Mouse (Mus musculus): ENCODE data around the gene Gjb1.
"Not testable (repeated sequence)": the region's sequence is repeated elsewhere in the genome, so short reads cannot be mapped to it uniquely, and the experiment has no call there.

The Gjb1 gene

GRCm38 (mm10) chrX:101376190-101376968 is at the start of gene Gjb1:
Gene Gjb1, plus strand, starts transcription at chrX:101376378.
- no peak for DNase-seq (ENCODE audit: low spot score)

- peak; percentile 54 for DNase-seq (ENCODE audit: low spot score)
Measured at GRCm38 (mm10) chrX:101329372-101330028, 46.7 kb upstream of the Gjb1 start.

GRCm38 (mm10) chrX:101332031-101332374 is 44.2 kb upstream of the Gjb1 start:
- no peak for DNase-seq (ENCODE audit: low spot score)

- peak; percentile 78 for DNase-seq (ENCODE audit: low spot score)
Measured at GRCm38 (mm10) chrX:101332375-101333211, 43.6 kb upstream of the Gjb1 start.

- no peak for DNase-seq (ENCODE audit: low spot score)
Measured at GRCm38 (mm10) chrX:101334606-101335005, 41.6 kb upstream of the Gjb1 start.

GRCm38 (mm10) chrX:101338666-101339065 is 37.5 kb upstream of the Gjb1 start:
- no peak for DNase-seq (ENCODE audit: low spot score)

GRCm38 (mm10) chrX:101342837-101343236 is 33.3 kb upstream of the Gjb1 start:
- DNase-seq (ENCODE audit: low spot score), result not testable (repeated sequence)

GRCm38 (mm10) chrX:101345456-101345855 is 30.7 kb upstream of the Gjb1 start:
- no peak for DNase-seq (ENCODE audit: low spot score)

- no peak for DNase-seq (ENCODE audit: low spot score)
Measured at GRCm38 (mm10) chrX:101346475-101346874, 29.7 kb upstream of the Gjb1 start.

- no peak for DNase-seq (ENCODE audit: low spot score)
Measured at GRCm38 (mm10) chrX:101351188-101351587, 25.0 kb upstream of the Gjb1 start.

GRCm38 (mm10) chrX:101358902-101359301 is 17.3 kb upstream of the Gjb1 start:
- not testable (repeated sequence) for DNase-seq (ENCODE audit: low spot score)

GRCm38 (mm10) chrX:101369001-101369400 is 7.2 kb upstream of the Gjb1 start:
- DNase-seq (ENCODE audit: low spot score), result no peak

- DNase-seq (ENCODE audit: low spot score), result no peak
Measured at GRCm38 (mm10) chrX:101370573-101370972, 5.6 kb upstream of the Gjb1 start.

- DNase-seq (ENCODE audit: low spot score), result no peak
Measured at GRCm38 (mm10) chrX:101372946-101373345, 3.2 kb upstream of the Gjb1 start.

GRCm38 (mm10) chrX:101377076-101377475 is 898 bp downstream of the Gjb1 start:
- DNase-seq (ENCODE audit: low spot score), result peak; percentile 14

- DNase-seq (ENCODE audit: low spot score), result no peak
Measured at GRCm38 (mm10) chrX:101379744-101380143, 3.6 kb downstream of the Gjb1 start.

GRCm38 (mm10) chrX:101383455-101383854 is 7.3 kb downstream of the Gjb1 start:
- DNase-seq (ENCODE audit: low spot score), result no peak

GRCm38 (mm10) chrX:101384439-101385137 is 8.4 kb downstream of the Gjb1 start:
- no peak for DNase-seq (ENCODE audit: low spot score)

GRCm38 (mm10) chrX:101386222-101386621 is 10.0 kb downstream of the Gjb1 start:
- DNase-seq (ENCODE audit: low spot score), result no peak

- DNase-seq (ENCODE audit: low spot score), result no peak
Measured at GRCm38 (mm10) chrX:101388866-101389537, 12.8 kb downstream of the Gjb1 start.

- no peak for DNase-seq (ENCODE audit: low spot score)
Measured at GRCm38 (mm10) chrX:101394341-101394740, 18.2 kb downstream of the Gjb1 start.

Measured in urinary bladder, postnatal 14 days (tissue).